Mouse (Mus musculus): Measurements from ENCODE around the gene Hand2. TPM values are rescaled to one million over a fixed set of nuclear protein-coding genes. Genes with fewer than 3 reads are reported as not detected.

Gene Hand2
- polyA plus RNA-seq (2016; fragmentation: Nextera tagmentation; extraction: Ambion mirVana), result not detected in 2 replicates

DNA sequence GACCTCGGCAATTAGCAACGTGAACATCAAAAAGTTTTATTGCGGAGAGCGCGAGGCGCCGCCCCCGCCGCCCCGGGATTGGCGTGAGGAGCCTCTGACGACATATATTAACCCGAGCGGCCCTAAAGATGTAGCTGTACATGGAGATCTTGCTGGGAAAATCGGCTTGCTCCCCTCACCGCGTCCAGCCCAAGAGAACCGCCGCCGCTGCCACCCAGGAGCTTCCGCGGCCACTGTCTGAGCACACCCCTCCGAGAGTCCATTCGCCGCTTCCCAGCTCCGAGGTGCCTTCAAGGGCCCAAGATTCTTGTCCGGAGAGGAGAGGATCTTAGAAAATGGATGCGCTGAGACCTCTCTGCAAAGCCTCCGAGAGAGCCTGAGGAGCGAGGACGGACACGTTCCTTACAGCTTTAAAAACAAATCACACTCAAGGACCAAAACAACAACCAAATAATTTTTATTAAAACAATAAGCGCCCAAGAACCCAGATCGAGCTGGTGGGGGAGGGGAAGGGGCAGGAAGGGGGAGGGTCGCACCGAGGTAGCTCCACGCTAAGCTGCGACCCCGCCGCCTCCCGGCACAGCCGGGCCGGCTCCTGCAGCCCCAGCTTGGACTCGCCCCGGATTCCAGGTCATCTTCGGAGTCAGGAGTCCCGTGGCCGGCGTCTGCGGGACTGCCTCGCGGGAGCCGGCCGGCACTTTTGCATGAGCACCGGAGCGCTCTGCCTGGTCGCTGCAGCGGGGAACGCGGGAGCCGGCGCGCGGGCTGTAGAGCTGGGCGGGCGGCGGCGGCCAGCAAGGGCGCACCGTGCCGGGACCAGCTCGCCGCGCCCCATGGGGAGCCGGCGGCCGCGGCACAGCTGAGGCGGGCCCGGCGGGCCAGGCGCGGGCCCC lies at the start of gene Hand2:
Gene Hand2, plus strand, starts transcription at position 133 of the 893 bp plus-strand sequence.
- ATAC-seq (ENCODE audit: low FRiP score, low read depth), result peak; percentile 71
- no peaks in the 10 kb centered on the region for H3K36me3 ChIP-seq
- H3K27ac ChIP-seq (replicated peaks), result no peak within 1 kb of the TSS
- H3K4me1 ChIP-seq, result peaks cover 12% of the 10 kb centered on the region
- H3K9ac ChIP-seq (replicated peaks), result peak within 1 kb of the TSS; percentile 37; the same call in 1 of the 2 replicates
- H3K9me3 ChIP-seq, result no peaks in the 10 kb centered on the region
- H3K4me2 ChIP-seq (replicated peaks), result peak within 1 kb of the TSS; percentile 64
- peak within 1 kb of the TSS; percentile 43 for H3K4me3 ChIP-seq
- peaks cover 92% of the 10 kb centered on the region for H3K27me3 ChIP-seq
- WGBS, result under 1% methylated on average over 83 of the region's 83 CpGs

DNA sequence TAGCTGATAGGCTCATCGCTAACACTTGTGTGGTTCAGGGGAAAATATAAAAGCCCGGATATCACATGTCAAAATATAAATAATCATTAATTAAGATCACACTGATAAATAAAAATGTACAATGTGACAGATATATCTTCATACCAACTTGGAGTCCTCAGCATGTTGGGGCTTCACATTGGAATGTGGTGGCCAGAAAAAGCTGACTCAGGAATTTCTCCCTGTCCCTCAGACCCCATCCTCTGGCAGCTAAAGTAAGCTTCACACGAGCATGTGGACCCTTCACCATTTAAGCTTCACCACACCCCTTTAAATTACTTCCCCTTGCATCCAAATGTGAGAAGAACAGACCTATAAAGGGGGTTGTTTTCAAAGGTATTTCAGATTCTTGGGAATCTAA lies 47.7 kb upstream of the Hand2 start:
- no peak for ATAC-seq (ENCODE audit: low FRiP score, low read depth)
- no peak overlapping the region for H3K4me2 ChIP-seq (replicated peaks)

DNA sequence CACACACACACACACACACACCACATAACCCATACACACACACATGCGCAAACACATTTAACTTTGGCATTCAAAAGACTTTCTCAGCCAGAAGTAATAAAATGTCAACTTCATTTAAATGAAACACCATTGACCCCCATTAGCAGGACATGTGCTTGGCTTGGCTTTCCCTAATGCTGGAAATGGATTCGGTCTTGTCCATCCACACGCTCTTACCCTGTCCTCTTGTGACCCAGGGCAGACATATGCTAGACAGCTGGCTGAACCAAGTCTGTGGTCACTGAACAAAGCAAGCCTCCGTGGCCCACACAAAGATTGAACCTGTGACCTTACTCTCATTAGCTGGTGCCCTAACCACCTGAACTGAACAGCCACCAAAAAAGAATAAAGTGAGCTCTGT lies 27.3 kb upstream of the Hand2 start:
- Histone ChIP-seq H3K27me3 (no peaks in the 10 kb centered on the region), H3K36me3 (no peaks in the 10 kb centered on the region), H3K4me1 (no peaks in the 10 kb centered on the region), H3K9ac (replicated peaks) (no peak overlapping the region), H3K9me3 (no peaks in the 10 kb centered on the region), H3K27ac (replicated peaks) (no peak overlapping the region), H3K4me3 (no peak overlapping the region), H3K4me2 (replicated peaks) (no peak overlapping the region)
- ATAC-seq (ENCODE audit: low FRiP score, low read depth), result no peak
- 77% methylated on average over 4 of the region's 4 CpGs for WGBS

More for the DNA sequence above, 47.7 kb upstream of the Hand2 start:
- Histone ChIP-seq H3K4me1 (no peaks in the 10 kb centered on the region), H3K36me3 (no peaks in the 10 kb centered on the region), H3K4me3 (no peak overlapping the region), H3K27me3 (no peaks in the 10 kb centered on the region), H3K27ac (replicated peaks) (no peak overlapping the region), H3K9ac (replicated peaks) (no peak overlapping the region), H3K9me3 (no peaks in the 10 kb centered on the region)
- WGBS, result 71% methylated on average over 3 of the region's 3 CpGs

DNA sequence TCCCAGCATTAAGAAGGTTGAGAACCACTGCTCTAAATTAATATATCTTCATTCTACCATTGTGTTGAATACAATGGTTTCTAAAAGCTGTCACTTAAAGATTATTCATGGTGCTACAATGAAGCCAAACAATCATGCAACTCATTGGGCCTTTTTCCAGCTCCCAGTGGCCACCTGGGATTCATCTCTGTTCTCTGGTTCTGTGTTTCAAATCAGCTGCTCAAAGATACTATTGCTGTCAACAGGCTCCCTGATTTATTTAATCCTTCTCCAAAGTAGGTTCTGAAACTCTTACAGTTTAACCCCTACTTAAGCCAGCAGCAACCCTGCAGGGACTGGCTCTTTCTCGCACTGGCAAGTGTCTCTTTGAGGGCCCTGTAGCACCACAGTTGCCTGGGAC lies 17.3 kb upstream of the Hand2 start:
- Histone ChIP-seq H3K36me3 (no peaks in the 10 kb centered on the region), H3K4me1 (no peaks in the 10 kb centered on the region), H3K27me3 (peaks cover 16% of the 10 kb centered on the region), H3K4me2 (replicated peaks) (no peak overlapping the region), H3K9ac (replicated peaks) (no peak overlapping the region), H3K9me3 (no peaks in the 10 kb centered on the region), H3K27ac (replicated peaks) (no peak overlapping the region), H3K4me3 (no peak overlapping the region)
- ATAC-seq (ENCODE audit: low FRiP score, low read depth), result no peak
- 40% methylated on average over 1 of the region's 1 CpGs for WGBS

DNA sequence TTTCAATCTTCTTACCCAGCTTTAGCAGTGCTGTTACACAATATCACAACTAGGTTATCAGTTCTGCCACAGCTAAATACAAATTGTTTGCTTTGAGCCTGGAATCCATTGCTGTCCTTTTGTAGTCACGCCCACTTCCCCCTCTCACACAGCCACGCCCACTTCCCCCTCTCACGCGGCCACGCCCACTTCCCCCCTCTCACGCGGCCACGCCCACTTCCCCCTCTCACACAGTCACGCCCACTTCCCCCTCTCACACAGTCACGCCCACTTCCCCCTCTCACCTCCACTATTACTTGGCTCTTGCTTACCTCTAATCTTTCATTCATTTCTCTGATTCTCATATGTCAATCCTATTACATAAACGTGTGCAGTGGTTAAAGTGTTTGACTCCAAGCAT lies 15.8 kb upstream of the Hand2 start:
- no peaks in the 10 kb centered on the region for H3K36me3 ChIP-seq
- WGBS, result 55% methylated on average over 11 of the region's 11 CpGs
- H3K4me2 ChIP-seq (replicated peaks), result no peak overlapping the region
- H3K4me1 ChIP-seq, result no peaks in the 10 kb centered on the region
- H3K9ac ChIP-seq (replicated peaks), result no peak overlapping the region
- H3K27ac ChIP-seq (replicated peaks), result no peak overlapping the region
- ATAC-seq (ENCODE audit: low FRiP score, low read depth), result no peak
- H3K4me3 ChIP-seq, result no peak overlapping the region
- H3K27me3 ChIP-seq, result peaks cover 16% of the 10 kb centered on the region
- no peaks in the 10 kb centered on the region for H3K9me3 ChIP-seq

DNA sequence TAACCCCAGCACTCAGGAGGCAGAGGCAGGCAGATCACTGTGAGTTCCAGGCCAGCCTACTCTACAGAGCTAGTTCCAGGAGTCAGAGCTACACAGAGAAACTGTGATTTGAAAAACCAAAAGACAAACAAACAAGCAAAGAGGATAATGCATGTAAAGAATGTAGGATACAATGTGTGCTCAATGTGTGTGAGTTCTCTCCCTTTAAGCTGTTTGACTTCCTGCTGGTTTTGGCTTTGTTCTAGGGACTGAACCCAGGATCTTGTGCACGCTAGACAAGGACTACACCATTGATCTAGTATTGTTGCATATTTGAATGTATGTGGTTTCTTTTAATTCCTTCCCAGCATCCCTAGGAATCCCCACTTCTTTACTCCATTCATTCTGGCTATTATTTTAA lies 14.3 kb upstream of the Hand2 start:
- WGBS, result 19% methylated on average over 1 of the region's 1 CpGs
- H3K27ac ChIP-seq (replicated peaks), result no peak overlapping the region
- H3K9ac ChIP-seq (replicated peaks), result no peak overlapping the region
- no peaks in the 10 kb centered on the region for H3K4me1 ChIP-seq
- no peak overlapping the region for H3K4me3 ChIP-seq
- H3K27me3 ChIP-seq, result peaks cover 23% of the 10 kb centered on the region
- H3K9me3 ChIP-seq, result no peaks in the 10 kb centered on the region
- no peak for ATAC-seq (ENCODE audit: low FRiP score, low read depth)
- H3K36me3 ChIP-seq, result no peaks in the 10 kb centered on the region
- H3K4me2 ChIP-seq (replicated peaks), result no peak overlapping the region

DNA sequence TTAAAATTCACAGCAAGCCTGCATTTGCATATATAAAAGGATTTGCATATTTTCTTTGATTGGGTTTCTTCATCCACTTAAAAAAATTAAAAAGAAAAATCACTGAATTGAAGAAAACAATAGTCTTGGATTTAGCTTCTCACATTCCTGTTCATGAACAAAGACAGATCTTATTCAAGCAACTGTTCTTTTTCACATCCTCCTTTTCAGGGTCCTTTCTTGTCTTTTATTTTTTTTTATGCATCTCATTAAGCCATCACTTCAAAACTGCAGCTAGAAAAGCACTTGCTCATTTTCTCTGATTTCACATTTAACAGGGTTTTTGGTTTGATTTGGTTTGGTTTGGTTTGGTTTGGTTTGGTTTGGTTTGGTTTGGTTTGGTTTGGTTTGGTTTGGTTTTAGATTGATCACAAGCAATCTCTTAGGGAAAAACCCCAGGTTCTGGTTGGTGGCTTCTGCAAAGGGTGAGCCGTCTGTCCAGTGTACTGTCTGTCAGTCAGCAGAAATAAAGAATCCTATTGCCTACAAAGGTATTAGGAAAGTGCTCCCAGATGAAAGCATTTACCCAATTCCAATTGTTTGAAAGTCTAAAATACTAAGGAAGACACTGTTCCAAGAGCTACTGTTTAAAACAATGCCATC lies 10.8 kb upstream of the Hand2 start:
- WGBS, result 0% methylated on average over 1 of the region's 1 CpGs
- Histone ChIP-seq H3K27me3 (peaks cover 49% of the 10 kb centered on the region), H3K4me1 (peaks cover 10% of the 10 kb centered on the region), H3K4me2 (replicated peaks) (no peak overlapping the region), H3K9me3 (no peaks in the 10 kb centered on the region), H3K9ac (replicated peaks) (no peak overlapping the region), H3K27ac (replicated peaks) (no peak overlapping the region), H3K36me3 (no peaks in the 10 kb centered on the region), H3K4me3 (no peak overlapping the region)
- no peak for ATAC-seq (ENCODE audit: low FRiP score, low read depth)

DNA sequence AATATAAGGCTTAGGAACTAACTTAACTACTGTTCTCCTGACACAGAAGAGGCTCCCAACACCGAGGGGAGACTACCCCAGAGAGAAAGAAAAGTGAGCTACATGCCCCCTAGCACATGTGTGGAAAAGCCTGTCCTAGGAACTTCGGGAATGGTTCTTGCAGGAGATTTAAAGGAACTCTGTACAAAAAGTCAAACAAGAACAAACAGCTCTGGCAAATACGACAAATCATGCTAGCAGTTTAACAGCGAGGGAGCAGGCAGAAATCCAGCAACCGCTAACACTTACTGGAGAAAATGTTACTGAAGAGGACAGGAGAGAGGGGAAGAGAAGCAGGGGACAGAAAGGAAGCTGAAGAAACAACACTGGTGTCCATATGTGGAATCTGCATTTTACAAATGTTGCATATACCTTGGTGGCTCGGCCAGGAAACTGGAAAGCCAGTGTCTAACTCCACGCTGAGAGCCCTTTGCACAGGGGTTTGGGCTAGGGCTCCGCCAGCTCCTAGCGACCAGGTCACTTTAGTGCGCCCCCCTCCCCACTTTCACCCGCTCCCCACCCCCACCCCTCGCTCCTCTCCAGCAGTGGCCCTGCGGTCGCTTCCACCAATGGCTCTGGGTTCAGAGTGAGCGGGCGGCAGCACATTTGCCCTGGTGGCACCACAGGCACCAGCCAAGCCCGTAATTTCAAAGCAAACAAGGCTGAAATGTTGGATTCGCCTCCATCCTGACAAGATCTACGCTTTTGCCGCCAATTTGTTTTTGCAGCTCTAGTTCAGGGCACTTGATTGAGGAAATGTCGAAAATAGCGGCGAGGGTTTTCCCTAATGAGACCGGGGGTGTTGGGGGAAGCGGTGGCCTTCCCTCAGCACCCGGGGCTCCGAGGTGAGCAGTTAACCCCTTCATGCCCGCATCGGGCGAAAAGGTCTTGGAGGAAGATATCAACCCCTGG lies 8.5 kb upstream of the Hand2 start:
- Histone ChIP-seq H3K4me1 (peaks cover 10% of the 10 kb centered on the region), H3K9me3 (no peaks in the 10 kb centered on the region), H3K27me3 (peaks cover 65% of the 10 kb centered on the region), H3K27ac (replicated peaks) (no peak overlapping the region), H3K9ac (replicated peaks) (no peak overlapping the region), H3K4me2 (replicated peaks) (peak overlapping the region; percentile 39), H3K36me3 (no peaks in the 10 kb centered on the region), H3K4me3 (peak overlapping the region; percentile 7)
- peak; percentile 55 for ATAC-seq (ENCODE audit: low FRiP score, low read depth)
- under 1% methylated on average over 30 of the region's 30 CpGs for WGBS

DNA sequence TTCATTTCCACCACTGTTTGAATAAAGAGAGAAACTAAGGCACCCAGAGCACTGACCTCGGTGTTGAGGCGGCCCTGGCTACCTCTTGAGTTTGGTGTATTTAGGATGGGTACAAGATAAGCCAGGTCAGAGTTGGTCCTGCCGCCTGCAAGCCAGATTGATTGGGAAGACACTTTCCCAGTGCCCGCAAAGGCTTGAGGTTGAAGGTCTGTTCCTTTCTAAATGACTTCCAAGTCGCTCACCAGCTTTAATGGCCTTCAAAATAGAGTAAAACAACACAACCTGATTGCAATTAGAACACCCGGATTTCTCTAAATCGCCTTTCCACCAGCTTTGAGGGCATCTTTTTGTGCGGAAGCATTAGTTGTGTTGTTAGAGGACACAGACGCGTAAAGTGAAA lies 7.2 kb upstream of the Hand2 start:
- Histone ChIP-seq H3K9me3 (no peaks in the 10 kb centered on the region), H3K27ac (replicated peaks) (no peak overlapping the region), H3K4me2 (replicated peaks) (no peak overlapping the region), H3K9ac (replicated peaks) (no peak overlapping the region), H3K4me3 (no peak overlapping the region), H3K27me3 (peaks cover 66% of the 10 kb centered on the region), H3K4me1 (peaks cover 10% of the 10 kb centered on the region), H3K36me3 (no peaks in the 10 kb centered on the region)
- no peak for ATAC-seq (ENCODE audit: low FRiP score, low read depth)
- WGBS, result 3% methylated on average over 10 of the region's 10 CpGs

DNA sequence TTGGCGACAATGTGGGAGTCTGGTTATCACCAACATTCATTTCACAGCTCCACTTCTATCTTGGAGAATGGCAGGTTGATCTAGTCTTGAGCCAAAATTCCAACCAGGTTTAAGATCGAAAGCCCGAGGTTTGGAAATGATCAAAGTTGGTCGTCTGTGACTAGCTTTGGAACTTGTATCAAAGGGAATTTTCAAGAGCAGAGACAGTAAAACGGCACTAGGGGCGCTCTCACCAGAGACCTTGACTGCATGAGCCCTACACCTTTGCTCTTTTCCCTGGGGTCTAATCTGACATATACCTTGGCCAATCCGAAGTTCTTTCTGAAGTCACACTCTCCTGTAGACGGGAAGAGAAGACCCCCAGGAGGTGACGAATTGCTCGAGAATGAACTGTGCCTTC lies 6.6 kb upstream of the Hand2 start:
- Histone ChIP-seq H3K27me3 (peaks cover 73% of the 10 kb centered on the region), H3K36me3 (no peaks in the 10 kb centered on the region), H3K4me3 (no peak overlapping the region), H3K4me1 (peaks cover 10% of the 10 kb centered on the region), H3K9me3 (no peaks in the 10 kb centered on the region), H3K4me2 (replicated peaks) (no peak overlapping the region), H3K9ac (replicated peaks) (no peak overlapping the region), H3K27ac (replicated peaks) (no peak overlapping the region)
- no peak for ATAC-seq (ENCODE audit: low FRiP score, low read depth)
- under 1% methylated on average over 10 of the region's 10 CpGs for WGBS

DNA sequence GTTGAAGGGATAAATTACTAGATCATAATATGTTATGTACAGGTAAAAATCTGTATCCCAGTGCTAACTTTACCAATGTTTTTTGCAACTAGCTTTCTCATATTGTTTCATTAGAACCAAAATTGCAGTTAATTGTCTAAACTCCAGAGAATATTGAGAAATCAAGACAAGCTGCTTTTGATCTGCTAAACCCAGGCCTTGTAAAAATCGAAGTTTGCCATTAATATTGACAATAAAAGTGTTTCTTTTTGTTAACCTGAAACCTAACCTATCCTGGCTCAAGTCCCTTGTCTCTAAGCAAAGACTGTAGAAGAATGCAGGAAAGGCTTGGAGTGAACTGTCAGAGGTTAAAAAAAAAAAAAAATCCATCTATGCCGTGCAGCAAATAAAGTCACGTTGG lies 5.3 kb upstream of the Hand2 start:
- Histone ChIP-seq H3K9me3 (no peaks in the 10 kb centered on the region), H3K27ac (replicated peaks) (no peak overlapping the region), H3K36me3 (no peaks in the 10 kb centered on the region), H3K4me1 (peaks cover 10% of the 10 kb centered on the region), H3K27me3 (peaks cover 81% of the 10 kb centered on the region), H3K9ac (replicated peaks) (no peak overlapping the region), H3K4me2 (replicated peaks) (no peak overlapping the region), H3K4me3 (no peak overlapping the region)
- WGBS, result 3% methylated on average over 3 of the region's 3 CpGs
- no peak for ATAC-seq (ENCODE audit: low FRiP score, low read depth)

Measured in midbrain, embryonic 12.5 days (tissue).